Mouse (Mus musculus): Measurements from ENCODE around the gene Ppat.

Ppat gene

GRCm38 (mm10) chr5:76876106-76876758, 75.1 kb downstream of the Ppat start:
- DNase-seq (ENCODE audit: low spot score) = no peak

DNA sequence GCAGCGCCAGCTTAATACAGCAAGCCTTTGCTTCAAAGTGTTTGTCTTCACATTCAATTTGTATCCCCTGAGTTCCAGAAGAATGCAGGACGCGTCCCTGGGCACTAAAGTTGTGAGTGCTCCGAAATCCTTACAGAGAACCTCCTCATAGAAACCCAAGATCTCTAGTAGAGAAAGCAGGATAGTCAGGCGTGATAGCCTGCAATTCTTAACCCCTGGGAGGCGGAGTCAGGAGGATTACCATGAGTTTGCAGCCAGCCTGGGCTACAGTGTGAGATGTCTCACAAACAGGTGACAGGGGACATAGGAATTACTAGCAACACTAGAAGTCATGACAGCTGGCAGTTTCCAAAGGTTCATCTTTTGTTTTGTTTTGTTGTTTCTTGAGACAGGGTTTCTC, 81.8 kb downstream of the Ppat start:
- no peak for DNase-seq (ENCODE audit: low spot score)

GRCm38 (mm10) chr5:76868693-76869286, 82.6 kb downstream of the Ppat start:
- no peak for DNase-seq (ENCODE audit: low spot score)

DNA sequence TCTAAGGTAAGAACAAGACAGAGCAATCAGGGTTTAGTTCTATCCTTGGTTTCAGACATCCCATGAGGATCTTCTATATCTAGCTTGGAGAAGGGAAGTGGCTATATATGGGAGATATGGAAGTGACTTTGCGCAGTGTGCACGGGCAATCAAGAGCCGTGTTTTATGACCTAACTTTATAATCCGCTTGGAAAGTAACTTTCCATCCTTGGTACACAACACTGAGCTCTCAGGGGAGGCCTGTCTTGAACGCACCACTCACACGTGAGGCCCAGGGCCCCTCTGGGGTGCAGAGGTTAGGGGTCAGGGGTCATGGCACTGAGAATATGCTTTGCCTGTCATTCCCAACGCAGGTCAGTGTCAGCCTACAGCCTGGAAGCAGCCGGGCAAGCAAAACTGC, 84.6 kb downstream of the Ppat start:
- no peak for DNase-seq (ENCODE audit: low spot score)

Data from ovary, postnatal 10 days (tissue).